Mouse (Mus musculus): ENCODE measurements around the gene Gp2. TPM values are rescaled to one million over a fixed set of nuclear protein-coding genes. Genes with fewer than 3 reads are reported as not detected.

The Gp2 gene
- polyA plus RNA-seq, 1 experiment from 2014 or later: not detected

DNA sequence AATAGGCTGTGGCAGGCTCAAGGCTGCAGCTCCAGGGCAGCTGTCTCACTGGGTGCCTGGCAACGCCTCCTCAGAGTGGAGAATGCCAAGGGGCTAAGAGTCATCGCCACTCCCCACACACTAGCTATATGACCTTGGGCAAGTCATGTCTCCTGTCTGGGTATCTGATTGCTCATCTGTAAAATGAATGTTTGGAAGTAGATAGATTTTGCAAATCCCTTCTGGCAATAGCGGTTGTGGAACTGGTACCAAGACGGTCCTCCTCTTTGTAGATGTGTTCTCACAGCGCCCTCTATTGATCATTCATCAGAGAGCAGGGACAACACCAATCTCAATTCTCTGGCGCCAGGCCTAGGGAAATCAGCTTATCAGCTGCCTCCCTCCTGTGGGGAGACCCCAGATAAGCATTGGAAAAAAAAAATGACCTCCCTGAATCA lies 31.9 kb downstream of the Gp2 start:
- H3K9ac ChIP-seq (ENCODE audit: low read length): no peak overlapping the region
- no peaks in the 10 kb centered on the region for H3K9me3 ChIP-seq (replicated peaks; ENCODE audit: control insufficient read depth, low read length)
- no peak overlapping the region for H3K4me3 ChIP-seq (ENCODE audit: low read length)
- H3K4me2 ChIP-seq (ENCODE audit: low read depth, low read length): no peak overlapping the region
- 17% methylated on average over 6 of the region's 6 CpGs for WGBS
- no peak for ATAC-seq (replicated peaks; ENCODE audit: extremely low read depth, insufficient read depth, low FRiP score)
- no peaks in the 10 kb centered on the region for H3K4me1 ChIP-seq (ENCODE audit: control insufficient read depth, insufficient read depth, low read length)
- H3K27ac ChIP-seq (ENCODE audit: low read length): no peak overlapping the region
- H3K36me3 ChIP-seq (ENCODE audit: control insufficient read depth, insufficient read depth): no peaks in the 10 kb centered on the region
- H3K27me3 ChIP-seq (ENCODE audit: control insufficient read depth, insufficient read depth, low read length): no peaks in the 10 kb centered on the region

DNA sequence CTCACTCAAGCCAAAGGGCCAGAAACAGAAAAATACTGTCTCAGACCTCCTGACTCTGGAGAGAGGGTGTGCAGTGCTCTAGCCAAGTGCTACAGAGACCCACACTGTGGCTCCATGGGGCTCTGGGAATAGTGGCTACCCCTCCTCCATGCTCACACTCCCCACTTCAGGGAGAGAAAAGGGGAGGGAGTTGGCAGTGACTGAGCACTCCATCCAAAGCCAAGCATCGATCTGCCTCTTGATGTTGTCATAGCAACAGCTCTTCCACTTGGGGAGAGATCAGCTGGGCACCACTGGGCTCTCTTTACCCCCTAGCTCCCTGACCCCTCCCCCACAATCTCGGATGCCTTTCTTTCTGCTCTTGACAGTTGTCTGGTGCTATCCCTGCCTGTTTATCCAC lies 38.4 kb downstream of the Gp2 start:
- ATAC-seq (replicated peaks; ENCODE audit: extremely low read depth, insufficient read depth, low FRiP score): no peak
- no peaks in the 10 kb centered on the region for H3K9me3 ChIP-seq (replicated peaks; ENCODE audit: control insufficient read depth, low read length)
- no peak overlapping the region for H3K9ac ChIP-seq (ENCODE audit: low read length)
- H3K4me3 ChIP-seq (ENCODE audit: low read length): no peak overlapping the region
- H3K27me3 ChIP-seq (ENCODE audit: control insufficient read depth, insufficient read depth, low read length): no peaks in the 10 kb centered on the region
- H3K4me2 ChIP-seq (ENCODE audit: low read depth, low read length): no peak overlapping the region
- 11% methylated on average over 2 of the region's 2 CpGs for WGBS
- H3K27ac ChIP-seq (ENCODE audit: low read length): no peak overlapping the region
- no peaks in the 10 kb centered on the region for H3K36me3 ChIP-seq (ENCODE audit: control insufficient read depth, insufficient read depth)
- no peaks in the 10 kb centered on the region for H3K4me1 ChIP-seq (ENCODE audit: control insufficient read depth, insufficient read depth, low read length)

DNA sequence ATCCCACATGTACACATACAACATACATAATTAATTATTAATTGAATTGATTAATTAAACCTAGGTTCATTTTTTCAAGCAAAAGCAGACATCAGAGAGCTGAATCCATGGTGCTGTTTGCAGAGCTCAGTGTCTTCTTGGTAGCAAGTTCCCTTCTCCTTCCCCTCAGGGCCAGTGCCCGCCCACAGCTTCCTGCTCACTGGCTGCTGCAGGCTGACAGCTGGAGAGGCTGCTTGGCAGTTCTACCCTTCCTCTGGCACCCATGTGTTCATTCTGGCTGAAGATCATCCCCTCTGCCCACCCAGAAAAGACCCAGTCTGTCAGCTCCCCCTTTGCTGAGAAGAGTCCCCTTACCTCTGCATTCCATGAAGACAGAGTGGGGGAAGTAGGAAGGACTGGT lies 40.6 kb downstream of the Gp2 start:
- H3K27me3 ChIP-seq (ENCODE audit: control insufficient read depth, insufficient read depth, low read length): no peaks in the 10 kb centered on the region
- WGBS: 50% methylated on average over 1 of the region's 1 CpGs
- no peaks in the 10 kb centered on the region for H3K9me3 ChIP-seq (replicated peaks; ENCODE audit: control insufficient read depth, low read length)
- H3K4me1 ChIP-seq (ENCODE audit: control insufficient read depth, insufficient read depth, low read length): no peaks in the 10 kb centered on the region
- H3K4me2 ChIP-seq (ENCODE audit: low read depth, low read length): no peak overlapping the region
- no peak overlapping the region for H3K27ac ChIP-seq (ENCODE audit: low read length)
- no peak overlapping the region for H3K9ac ChIP-seq (ENCODE audit: low read length)
- no peak for ATAC-seq (replicated peaks; ENCODE audit: extremely low read depth, insufficient read depth, low FRiP score)
- H3K4me3 ChIP-seq (ENCODE audit: low read length): no peak overlapping the region
- H3K36me3 ChIP-seq (ENCODE audit: control insufficient read depth, insufficient read depth): no peaks in the 10 kb centered on the region

DNA sequence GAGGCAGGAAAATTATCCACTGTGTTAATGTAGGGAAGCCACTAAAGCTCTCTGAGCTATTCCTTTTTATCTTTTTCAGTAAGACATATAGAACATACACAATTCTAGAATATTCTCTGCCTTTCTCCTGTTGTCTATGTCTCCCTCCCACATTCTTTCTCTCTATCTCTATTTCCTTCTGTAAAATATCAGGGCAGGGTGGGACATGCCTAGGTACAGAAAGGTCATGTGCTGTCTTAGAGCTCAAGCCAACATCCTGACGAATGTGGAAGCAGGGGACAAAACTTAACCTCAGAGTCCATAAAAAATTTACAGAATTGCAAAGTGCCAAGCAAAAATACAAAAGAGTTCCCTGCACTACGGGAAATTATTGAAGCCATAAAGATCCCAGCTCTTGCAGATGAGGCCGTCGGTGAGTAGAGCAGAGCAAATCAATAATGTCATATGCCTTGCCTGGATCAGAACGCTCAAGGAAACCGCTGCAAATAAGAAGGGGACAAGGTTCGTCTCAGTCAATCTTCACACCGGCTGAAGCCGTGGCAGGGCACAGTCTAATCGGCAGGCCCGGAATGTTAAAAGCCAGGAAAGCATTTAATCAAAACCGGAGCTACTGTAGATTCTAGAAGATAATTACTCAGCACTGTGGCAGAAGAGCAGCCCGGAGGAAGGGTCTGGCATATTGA lies 64.9 kb downstream of the Gp2 start:
- ATAC-seq (replicated peaks; ENCODE audit: extremely low read depth, insufficient read depth, low FRiP score): no peak
- no peaks in the 10 kb centered on the region for H3K9me3 ChIP-seq (replicated peaks; ENCODE audit: control insufficient read depth, low read length)
- no peak overlapping the region for H3K9ac ChIP-seq (ENCODE audit: low read length)
- no peak overlapping the region for H3K4me2 ChIP-seq (ENCODE audit: low read depth, low read length)
- H3K27me3 ChIP-seq (ENCODE audit: control insufficient read depth, insufficient read depth, low read length): no peaks in the 10 kb centered on the region
- H3K4me3 ChIP-seq (ENCODE audit: low read length): no peak overlapping the region
- 74% methylated on average over 13 of the region's 13 CpGs for WGBS
- H3K4me1 ChIP-seq (ENCODE audit: control insufficient read depth, insufficient read depth, low read length): no peaks in the 10 kb centered on the region
- H3K36me3 ChIP-seq (ENCODE audit: control insufficient read depth, insufficient read depth): no peaks in the 10 kb centered on the region
- no peak overlapping the region for H3K27ac ChIP-seq (ENCODE audit: low read length)

Other genes starting within 250 kb of the Gp2 start
- 0.05 TPM in 1 of 2 replicates, not detected in the other for gene Umod, start 20.0 kb upstream of the Gp2 start, polyA plus RNA-seq (2015; fragmentation: Nextera tagmentation; extraction: Ambion mirVana)
- gene Acsm5, start 60.2 kb upstream of the Gp2 start, polyA plus RNA-seq (2015; fragmentation: Nextera tagmentation; extraction: Ambion mirVana): not detected in 2 replicates
- gene Pdilt, start 64.2 kb upstream of the Gp2 start, polyA plus RNA-seq (2015; fragmentation: Nextera tagmentation; extraction: Ambion mirVana): not detected in 2 replicates
- gene Acsm2, start 95.1 kb upstream of the Gp2 start, polyA plus RNA-seq (2015; fragmentation: Nextera tagmentation; extraction: Ambion mirVana): not detected in 2 replicates
- gene Acsm1, start 147.7 kb upstream of the Gp2 start, polyA plus RNA-seq (2015; fragmentation: Nextera tagmentation; extraction: Ambion mirVana): 0.26 and 0.50 TPM in 2 replicates
- gene Acsm4, start 230.7 kb upstream of the Gp2 start, polyA plus RNA-seq (2015; fragmentation: Nextera tagmentation; extraction: Ambion mirVana): not detected in 2 replicates

Measured in heart, embryonic 16.5 days (tissue).